Mouse (Mus musculus) MEL (cell line): Measurements from ENCODE around the gene Vars. TPM values are rescaled to one million over a fixed set of nuclear protein-coding genes. Genes with fewer than 3 reads are reported as not detected.

Experiments
- DNase-seq: peaks from one replicate; pipeline ENCODE4 v3.0.0; 2011; ENCODE audit warnings: low read depth, low spot score
- H3K27ac ChIP-seq: 2 replicates; pipeline ENCODE4 v1.5.1; 2012; ENCODE audit warnings: low read depth, mild to moderate bottlenecking, control low read depth, low read length, moderate library complexity; ENCODE audit not compliant: control insufficient read depth
- H3K27me3 ChIP-seq, 2 experiments: fragments of 150-350 bp in 1 of 2; sonication (generic) in 1 of 2; 2 replicates each; pipeline ENCODE4 v1.6.1; 2012; ENCODE audit warnings: low read length in 2 of 2, mild to moderate bottlenecking in 2 of 2, improper control_type of control experiment in 1 of 2, moderate library complexity in 1 of 2; ENCODE audit not compliant: insufficient read depth in 2 of 2, control insufficient read depth in 1 of 2
- H3K36me3 ChIP-seq, 2 experiments: 2 replicates each; pipeline ENCODE4 v1.6.1; 2012 to 2014; ENCODE audit warnings: low read length in 2 of 2, improper control_type of control experiment in 1 of 2, inconsistent platforms in 1 of 2, mild to moderate bottlenecking in 1 of 2; ENCODE audit not compliant: insufficient read depth in 2 of 2, control insufficient read depth in 1 of 2
- H3K4me1 ChIP-seq, 2 experiments: fragments of 150-350 bp in 1 of 2; sonication (generic) in 1 of 2; 2 replicates each; pipeline ENCODE4 v1.6.1; 2012; ENCODE audit warnings: low read length in 2 of 2, improper control_type of control experiment in 1 of 2, mild to moderate bottlenecking in 1 of 2; ENCODE audit not compliant: insufficient read depth in 2 of 2, control insufficient read depth in 1 of 2
- H3K4me3 ChIP-seq, 2 experiments: fragments of 150-350 bp in 1 of 2; sonication (generic) in 1 of 2; 2 replicates each; pipeline ENCODE4 v1.5.1; 2012; ENCODE audit warnings: low read depth in 2 of 2, low read length in 2 of 2, mild to moderate bottlenecking in 2 of 2, moderate library complexity in 2 of 2, control low read depth in 1 of 2, improper control_type of control experiment in 1 of 2; ENCODE audit not compliant: control insufficient read depth in 1 of 2, insufficient read depth in 1 of 2
- H3K79me2 ChIP-seq: 2 replicates; pipeline ENCODE4 v1.6.1; 2012; ENCODE audit warnings: mild to moderate bottlenecking, low read length, moderate library complexity; ENCODE audit not compliant: control insufficient read depth, poor library complexity, insufficient read depth
- H3K9ac ChIP-seq: 2 replicates; pipeline ENCODE4 v1.6.1; 2012; ENCODE audit warnings: low read depth, mild to moderate bottlenecking, control low read depth, low read length, moderate library complexity; ENCODE audit not compliant: control insufficient read depth, poor library complexity, severe bottlenecking
- H3K9me3 ChIP-seq: fragments of 150-350 bp; sonication (generic); replicated peaks from 2 replicates; pipeline ENCODE4 v1.6.1; 2012; ENCODE audit warnings: mild to moderate bottlenecking, low read length, improper control_type of control experiment, moderate library complexity; ENCODE audit not compliant: insufficient read depth
- CHD1 ChIP-seq: IDR thresholded peaks from 2 replicates; pipeline ENCODE4 v1.6.1; 2012; ENCODE audit warnings: low read depth, mild to moderate bottlenecking, inconsistent platforms, low read length, improper control_type of control experiment
- CHD2 ChIP-seq: IDR thresholded peaks from 2 replicates; pipeline ENCODE4 v1.6.1; 2011; ENCODE audit warnings: low read length, improper control_type of control experiment
- E2F4 ChIP-seq: IDR thresholded peaks from 2 replicates; pipeline ENCODE4 v1.6.1; 2011; ENCODE audit warnings: low read depth, low read length, improper control_type of control experiment, borderline replicate concordance
- ELF1 ChIP-seq: IDR thresholded peaks from 2 replicates; pipeline ENCODE4 v1.6.1; 2014; ENCODE audit warnings: low read depth, mild to moderate bottlenecking, inconsistent platforms, low read length, improper control_type of control experiment, moderate library complexity
- ETS1 ChIP-seq: IDR thresholded peaks from 2 replicates; pipeline ENCODE4 v1.6.1; 2012; ENCODE audit warnings: low read depth, mild to moderate bottlenecking, inconsistent platforms, low read length, improper control_type of control experiment, moderate library complexity
- GATA1 ChIP-seq: IDR thresholded peaks from 2 replicates; pipeline ENCODE4 v1.6.1; 2011; ENCODE audit warnings: low read depth, low read length, improper control_type of control experiment
- MAFK ChIP-seq: IDR thresholded peaks from 2 replicates; pipeline ENCODE4 v1.6.1; 2011; ENCODE audit warnings: low read depth, mild to moderate bottlenecking, low read length, improper control_type of control experiment, borderline replicate concordance
- MAZ ChIP-seq: IDR thresholded peaks from 2 replicates; pipeline ENCODE4 v1.6.1; 2012; ENCODE audit warnings: low read depth, mild to moderate bottlenecking, inconsistent platforms, low read length, improper control_type of control experiment
- MXI1 ChIP-seq: IDR thresholded peaks from 2 replicates; pipeline ENCODE4 v1.6.1; 2011; ENCODE audit warnings: mild to moderate bottlenecking, low read depth, low read length, improper control_type of control experiment
- MYC ChIP-seq: IDR thresholded peaks from 2 replicates; pipeline ENCODE4 v1.6.1; 2011; ENCODE audit warnings: low read depth, mild to moderate bottlenecking, low read length, improper control_type of control experiment, moderate library complexity
- POLR2AphosphoS2 ChIP-seq: IDR thresholded peaks from 2 replicates; pipeline ENCODE4 v1.6.1; 2011; ENCODE audit warnings: low read length, improper control_type of control experiment
- RCOR1 ChIP-seq: IDR thresholded peaks from 2 replicates; pipeline ENCODE4 v1.6.1; 2012; ENCODE audit warnings: low read depth, mild to moderate bottlenecking, inconsistent platforms, low read length, improper control_type of control experiment
- SIN3A ChIP-seq: IDR thresholded peaks from 2 replicates; pipeline ENCODE4 v1.6.1; 2012; ENCODE audit warnings: low read length, improper control_type of control experiment, inconsistent platforms
- SMC3 ChIP-seq: IDR thresholded peaks from 2 replicates; pipeline ENCODE4 v1.6.1; 2011; ENCODE audit warnings: low read depth, low read length, improper control_type of control experiment
- TCF12 ChIP-seq: IDR thresholded peaks from 2 replicates; pipeline ENCODE4 v1.6.1; 2014; ENCODE audit warnings: low read depth, mild to moderate bottlenecking, inconsistent platforms, low read length, improper control_type of control experiment, moderate library complexity
- UBTF ChIP-seq: IDR thresholded peaks from 2 replicates; pipeline ENCODE4 v1.6.1; 2012; ENCODE audit warnings: low read depth, mild to moderate bottlenecking, inconsistent platforms, low read length, improper control_type of control experiment, moderate library complexity, borderline replicate concordance; ENCODE audit not compliant: insufficient read depth
- ZKSCAN1 ChIP-seq: IDR thresholded peaks from 2 replicates; pipeline ENCODE4 v1.6.1; 2012; ENCODE audit warnings: low read depth, mild to moderate bottlenecking, inconsistent platforms, low read length, improper control_type of control experiment, moderate library complexity
- polyA plus RNA-seq, 2 experiments: library from polyadenylated mRNA; stranded (reverse) in 1 of 2; unstranded in 1 of 2; fragments of >175 nt in 1 of 2; fragments of >200 nt in 1 of 2; gene quantifications; 2 replicates each; pipeline versions ENCODE4 v1.2.1 to v1.2.4; 2012; ENCODE audit warnings: low replicate concordance in 2 of 2, low read depth in 1 of 2; ENCODE audit not compliant: insufficient read length in 2 of 2, insufficient read depth in 1 of 2, missing spikeins in 1 of 2
- total RNA-seq: library from RNA; depleted of rRNA; stranded (reverse); fragments of 300-350 nt; gene quantifications from 2 replicates; pipeline ENCODE4 v1.2.3, GENCODE M21; 2012

The Vars gene
- total and polyA plus RNA-seq, 3 experiments = 149 to 251 TPM; not detected in 1

DNA sequence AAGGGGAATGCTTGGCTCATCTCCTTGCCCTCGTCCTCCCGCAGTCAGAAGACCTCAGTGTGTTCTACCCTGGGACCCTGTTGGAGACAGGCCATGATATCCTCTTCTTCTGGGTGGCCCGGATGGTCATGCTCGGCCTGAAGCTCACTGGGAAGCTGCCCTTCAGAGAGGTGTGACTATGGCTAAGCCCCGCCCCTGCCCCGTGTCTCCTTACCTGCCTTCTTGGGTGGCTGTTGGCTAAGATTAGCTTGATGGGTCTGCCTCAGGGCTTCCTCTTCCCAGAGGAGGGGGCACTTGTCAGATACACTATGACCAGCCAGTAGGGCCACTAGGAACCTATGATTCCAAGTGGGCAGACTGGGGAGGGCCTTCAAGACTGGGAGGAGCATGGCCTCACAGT, 12.4 kb downstream of the Vars start:
- peaks cover 0 to 12% of the 10 kb centered on the region in 2 experiments; a peak in 3 of 4 replicates for H3K4me1 ChIP-seq
- H3K9me3 ChIP-seq = no peaks in the 10 kb centered on the region
- no peak overlapping the region for H3K27ac ChIP-seq
- DNase-seq = no peak
- H3K9ac ChIP-seq = no peak overlapping the region
- no peak for TF ChIP-seq CHD2
- TF ChIP-seq ETS1 = no peak
- TF ChIP-seq SIN3A = no peak
- TF ChIP-seq RCOR1 = no peak
- TF ChIP-seq E2F4 = no peak
- TF ChIP-seq GATA1 = no peak
- TF ChIP-seq MAFK = no peak
- no peak for TF ChIP-seq UBTF
- TF ChIP-seq MXI1 = no peak
- no peak for TF ChIP-seq CHD1
- H3K36me3 ChIP-seq = peaks cover 6 to 9% of the 10 kb centered on the region in 2 experiments
- H3K79me2 ChIP-seq = peaks cover 1% of the 10 kb centered on the region; the same call in 1 of the 2 replicates
- no peak overlapping the region for H3K4me3 ChIP-seq
- H3K27me3 ChIP-seq = no peaks in the 10 kb centered on the region

- H3K4me1 ChIP-seq = peaks cover 0 to 13% of the 10 kb centered on the region in 2 experiments; a peak in 3 of 4 replicates
- no peaks in the 10 kb centered on the region for H3K79me2 ChIP-seq
- H3K27ac ChIP-seq = no peak overlapping the region
- DNase-seq = no peak
- TF ChIP-seq POLR2AphosphoS2 = no peak
- no peak for TF ChIP-seq MXI1
- no peak for TF ChIP-seq MAZ
- no peak for TF ChIP-seq ZKSCAN1
- TF ChIP-seq RCOR1 = no peak
- TF ChIP-seq SMC3 = no peak
- TF ChIP-seq ELF1 = no peak
- TF ChIP-seq MYC = no peak
- no peak for TF ChIP-seq UBTF
- TF ChIP-seq TCF12 = no peak
- H3K36me3 ChIP-seq = peaks cover 0 to 9% of the 10 kb centered on the region in 2 experiments; a peak in 3 of 4 replicates
- no peaks in the 10 kb centered on the region for H3K27me3 ChIP-seq
- no peak overlapping the region for H3K4me3 ChIP-seq
- no peak overlapping the region for H3K9ac ChIP-seq
- H3K9me3 ChIP-seq = no peaks in the 10 kb centered on the region
Observed at GRCm38 (mm10) chr17:35015296-35015695, 14.5 kb downstream of the Vars start.
